In genomic region chr3:134560144-134560543, GRCm38 (mm10) we compare ENCODE assay signal across 19 mouse cellular contexts.
"Had no signal": no experiment of that assay in that cellular context is flagged by ENCODE, and none has a peak within 500 bp of the region (broad histone marks: within the 10 kb centered on the region; RNA-seq: fewer than 3 reads in every experiment).

No protein-coding gene starts in this region.

- H3K4me2 ChIP-seq: lung, embryonic 14.5 days; midbrain, embryonic 12.5 days; neural tube, embryonic 13.5 days; neural tube, embryonic 15.5 days had no signal

- H3K9me3 ChIP-seq: midbrain, embryonic 10.5 days; midbrain, embryonic 12.5 days; neural tube, embryonic 13.5 days; neural tube, embryonic 15.5 days had no signal

- ATAC-seq: midbrain, embryonic 16.5 days had no signal

- H3K36me3 ChIP-seq: midbrain, embryonic 10.5 days; midbrain, embryonic 12.5 days; neural tube, embryonic 13.5 days; neural tube, embryonic 15.5 days had no signal

- H3K4me3 ChIP-seq: midbrain, embryonic 10.5 days; midbrain, embryonic 12.5 days; myocyte; neural tube, embryonic 13.5 days; neural tube, embryonic 15.5 days had no signal

- H3K27ac ChIP-seq: midbrain, embryonic 10.5 days; midbrain, embryonic 12.5 days; neural tube, embryonic 13.5 days; neural tube, embryonic 15.5 days had no signal

- DNase-seq: lung, adult 18-20 months; lung, embryonic 14.5 days; lung, postnatal 10 days; lung, postnatal 4 days; midbrain, embryonic 14.5 days; retina, postnatal 1 day; right cerebral cortex, adult 18-20 months; right cerebral cortex, postnatal 25 days; right cerebral cortex, postnatal 4 days; spleen, adult 18-20 months; thymus, adult 18-20 months; thymus, postnatal 14 days; thymus, postnatal 36 days had no signal

- H3K9ac ChIP-seq: lung, embryonic 14.5 days; midbrain, embryonic 12.5 days; neural tube, embryonic 13.5 days; neural tube, embryonic 15.5 days had no signal

- H3K27me3 ChIP-seq: midbrain, embryonic 12.5 days; neural tube, embryonic 13.5 days; neural tube, embryonic 15.5 days had no signal

- H3K4me1 ChIP-seq: midbrain, embryonic 10.5 days; midbrain, embryonic 12.5 days; neural tube, embryonic 13.5 days; neural tube, embryonic 15.5 days had no signal
